Mouse (Mus musculus) heart, adult 10 weeks (tissue): ENCODE results near the gene Sox2. TPM values are rescaled to one million over a fixed set of nuclear protein-coding genes. Genes with fewer than 3 reads are reported as not detected.

Source experiments
- polyA plus RNA-seq: library from polyadenylated mRNA; stranded (reverse); fragments of 350-450 nt; fragmentation: Illumina TruSeq; extraction: RNeasy Lipid Tissue Mini Kit (QIAGEN cat#74804); gene quantifications from one replicate; pipeline ENCODE4 v1.2.3, GENCODE M21; 2014; ENCODE audit warnings: low read depth, low replicate concordance

The Sox2 gene
- not detected for polyA plus RNA-seq

DNA sequence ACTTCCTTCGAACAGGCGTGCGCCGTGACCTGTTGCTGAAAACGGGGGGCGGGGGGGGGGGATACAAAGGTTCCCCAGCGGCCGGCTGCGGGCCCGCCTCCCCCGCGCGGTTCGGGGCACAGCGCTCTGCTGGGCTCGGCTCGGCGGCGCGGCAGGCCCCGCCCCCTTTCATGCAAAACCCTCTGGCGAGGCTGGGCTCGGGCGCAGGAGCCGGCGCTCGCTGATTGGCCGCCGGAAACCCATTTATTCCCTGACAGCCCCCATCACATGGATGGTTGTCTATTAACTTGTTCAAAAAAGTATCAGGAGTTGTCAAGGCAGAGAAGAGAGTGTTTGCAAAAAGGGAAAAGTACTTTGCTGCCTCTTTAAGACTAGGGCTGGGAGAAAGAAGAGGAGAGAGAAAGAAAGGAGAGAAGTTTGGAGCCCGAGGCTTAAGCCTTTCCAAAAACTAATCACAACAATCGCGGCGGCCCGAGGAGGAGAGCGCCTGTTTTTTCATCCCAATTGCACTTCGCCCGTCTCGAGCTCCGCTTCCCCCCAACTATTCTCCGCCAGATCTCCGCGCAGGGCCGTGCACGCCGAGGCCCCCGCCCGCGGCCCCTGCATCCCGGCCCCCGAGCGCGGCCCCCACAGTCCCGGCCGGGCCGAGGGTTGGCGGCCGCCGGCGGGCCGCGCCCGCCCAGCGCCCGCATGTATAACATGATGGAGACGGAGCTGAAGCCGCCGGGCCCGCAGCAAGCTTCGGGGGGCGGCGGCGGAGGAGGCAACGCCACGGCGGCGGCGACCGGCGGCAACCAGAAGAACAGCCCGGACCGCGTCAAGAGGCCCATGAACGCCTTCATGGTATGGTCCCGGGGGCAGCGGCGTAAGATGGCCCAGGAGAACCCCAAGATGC is at the start of gene Sox2:
TSS of gene Sox2 (plus strand) at position 680 of the 895 bp plus-strand sequence.

